Mouse (Mus musculus): ENCODE results near the gene Ezr.

DNA sequence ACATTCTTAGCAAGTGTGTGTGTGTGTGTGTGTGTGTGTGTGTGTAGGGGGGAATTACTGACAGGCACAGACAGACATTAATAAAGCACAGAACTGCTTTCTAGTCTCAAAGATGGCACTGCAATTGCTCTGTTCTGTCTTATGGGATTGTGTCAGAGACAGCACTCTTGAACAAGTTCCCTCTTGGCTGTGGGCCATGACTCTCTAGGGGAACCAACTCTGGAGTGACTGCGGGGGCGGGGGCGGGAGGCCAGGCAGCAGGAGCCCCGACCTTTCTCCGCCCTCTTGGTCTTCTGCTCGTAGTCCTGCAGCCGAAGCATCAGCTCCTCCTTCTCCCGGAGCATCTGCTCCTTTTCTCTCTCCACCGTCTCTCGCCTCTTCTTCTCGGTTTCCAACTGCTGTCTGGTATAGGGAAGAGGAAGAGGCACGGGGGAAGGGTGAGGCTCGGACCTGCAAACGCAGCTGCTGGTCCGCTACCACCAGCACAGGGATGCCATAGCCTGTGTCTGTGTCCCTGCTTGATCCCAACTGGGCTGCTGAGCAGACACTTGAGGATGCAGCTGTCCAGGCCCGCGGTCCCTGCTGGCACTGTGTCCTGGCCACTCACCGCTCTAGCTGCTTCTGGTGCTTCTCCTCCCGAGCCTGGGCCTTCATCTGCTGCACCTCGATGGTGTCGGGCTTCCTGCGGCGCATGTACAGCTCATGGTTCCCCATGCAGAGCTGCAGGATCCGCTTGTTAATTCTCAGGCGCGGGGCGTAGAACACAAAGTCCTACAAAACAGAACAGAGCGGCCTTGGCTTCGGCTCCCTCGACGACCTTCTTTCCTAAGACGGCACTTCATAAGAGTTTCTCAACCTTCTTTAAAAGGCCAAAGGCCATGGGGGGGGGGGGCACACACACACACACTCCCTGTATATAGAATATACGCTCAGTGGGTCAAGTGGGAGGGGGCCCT is 40.2 kb downstream of the Ezr start:
- no peak for TF ChIP-seq CTCF (IDR thresholded peaks at IDR 0.05)
- no peak for TF ChIP-seq EP300 (IDR thresholded peaks at IDR 0.05)
